Mouse (Mus musculus): ENCODE measurements at regions not wholly inside any gene's neighbourhood (a gene's known extent, or its start where the extent isn't known, plus 50 kb on each side); places are given as distances from the start of the nearest gene placed in this dataset.

DNA sequence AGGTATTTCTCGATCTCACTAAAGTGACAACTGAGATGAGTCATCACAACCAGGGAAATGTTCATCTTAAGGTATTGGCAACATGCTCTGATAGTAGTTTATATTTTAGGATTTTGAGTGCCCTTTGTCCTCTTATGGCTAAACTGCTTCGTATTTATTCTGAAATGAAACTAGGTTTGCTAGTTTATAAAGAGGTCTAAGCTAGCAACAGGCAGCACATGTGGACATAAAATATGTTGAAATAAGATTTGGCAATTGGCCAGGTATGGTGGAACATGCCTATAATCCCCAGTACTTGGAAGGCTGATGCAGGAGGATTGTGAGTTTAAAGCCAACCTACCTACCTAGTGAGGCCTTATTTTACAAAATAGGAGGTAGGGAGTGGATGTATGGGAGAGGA lies 263.8 kb upstream of the Id2 start:
- H3K4me2 ChIP-seq (ENCODE audit: low read depth, low read length, severe bottlenecking), result no peak overlapping the region
- 92% methylated on average over 2 of the region's 2 CpGs for WGBS
- no peaks in the 10 kb centered on the region for H3K36me3 ChIP-seq (ENCODE audit: control insufficient read depth, insufficient read depth, low read length)
- no peak overlapping the region for H3K9ac ChIP-seq (ENCODE audit: low read length)
- H3K4me3 ChIP-seq (ENCODE audit: low read depth, low read length), result no peak overlapping the region
- no peak for DNase-seq (ENCODE audit: low spot score)
- no peak for ATAC-seq (replicated peaks; ENCODE audit: low FRiP score)
- H3K27me3 ChIP-seq (ENCODE audit: control insufficient read depth, insufficient read depth, low read length), result no peaks in the 10 kb centered on the region
- no peak overlapping the region for H3K27ac ChIP-seq (ENCODE audit: low read depth, low read length)
- no peaks in the 10 kb centered on the region for H3K4me1 ChIP-seq (replicated peaks; ENCODE audit: control insufficient read depth, insufficient read depth, low read length)
- H3K9me3 ChIP-seq (ENCODE audit: control insufficient read depth, low read length), result no peaks in the 10 kb centered on the region

GRCm38 (mm10) chr12:25359931-25360330 lies 263.0 kb upstream of the Id2 start:
- no peaks in the 10 kb centered on the region for H3K9me3 ChIP-seq (ENCODE audit: control insufficient read depth, low read length)
- no peak for ATAC-seq (replicated peaks; ENCODE audit: low FRiP score)
- no peaks in the 10 kb centered on the region for H3K4me1 ChIP-seq (replicated peaks; ENCODE audit: control insufficient read depth, insufficient read depth, low read length)
- H3K9ac ChIP-seq (ENCODE audit: low read length), result no peak overlapping the region
- H3K27ac ChIP-seq (ENCODE audit: low read depth, low read length), result no peak overlapping the region
- H3K4me2 ChIP-seq (ENCODE audit: low read depth, low read length, severe bottlenecking), result no peak overlapping the region
- H3K4me3 ChIP-seq (ENCODE audit: low read depth, low read length), result no peak overlapping the region
- H3K27me3 ChIP-seq (ENCODE audit: control insufficient read depth, insufficient read depth, low read length), result no peaks in the 10 kb centered on the region
- no peaks in the 10 kb centered on the region for H3K36me3 ChIP-seq (ENCODE audit: control insufficient read depth, insufficient read depth, low read length)
- DNase-seq (ENCODE audit: low spot score), result no peak
- 98% methylated on average over 5 of the region's 5 CpGs for WGBS

DNA sequence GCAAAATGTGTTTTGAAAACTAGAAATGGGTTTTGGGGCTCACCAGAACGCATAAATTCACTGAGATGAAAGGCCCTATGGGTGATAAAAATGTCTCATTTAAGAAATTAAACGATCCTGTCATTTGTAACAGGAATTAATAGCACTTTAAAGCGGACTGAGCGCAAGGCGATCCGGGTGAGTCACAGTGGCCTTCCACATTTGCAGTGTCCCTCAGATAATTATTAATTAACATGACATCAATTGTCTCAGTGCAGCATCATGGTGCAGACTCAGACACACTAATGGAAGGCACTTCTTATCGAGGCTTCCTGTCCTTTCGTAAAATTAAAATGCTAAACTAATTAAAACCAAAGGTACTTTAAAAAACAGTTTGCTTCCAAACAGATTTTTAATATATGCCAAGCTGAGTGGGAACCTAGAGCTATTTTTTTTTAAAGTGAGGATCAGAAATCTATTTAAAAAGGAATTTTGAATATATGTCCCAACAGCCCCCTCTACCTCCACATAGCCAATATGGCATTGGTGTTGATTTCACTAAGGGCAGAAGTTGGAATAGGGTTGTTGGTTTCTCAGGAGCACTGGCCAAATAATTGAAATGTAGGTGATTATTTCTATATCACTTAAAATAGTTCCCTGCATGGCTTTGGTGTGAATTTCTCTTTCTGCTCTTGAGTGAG lies 262.0 kb upstream of the Id2 start:
- Histone ChIP-seq H3K27me3 (ENCODE audit: control insufficient read depth, insufficient read depth, low read length) (no peaks in the 10 kb centered on the region), H3K4me3 (ENCODE audit: low read depth, low read length) (no peak overlapping the region), H3K9me3 (ENCODE audit: control insufficient read depth, low read length) (no peaks in the 10 kb centered on the region), H3K36me3 (ENCODE audit: control insufficient read depth, insufficient read depth, low read length) (no peaks in the 10 kb centered on the region), H3K4me1 (replicated peaks; ENCODE audit: control insufficient read depth, insufficient read depth, low read length) (no peaks in the 10 kb centered on the region), H3K9ac (ENCODE audit: low read length) (no peak overlapping the region), H3K4me2 (ENCODE audit: low read depth, low read length, severe bottlenecking) (no peak overlapping the region), H3K27ac (ENCODE audit: low read depth, low read length) (no peak overlapping the region)
- DNase-seq (ENCODE audit: low spot score) (no peak), ATAC-seq (replicated peaks; ENCODE audit: low FRiP score) (no peak)
- 85% methylated on average over 8 of the region's 8 CpGs for WGBS

- Histone ChIP-seq H3K36me3 (ENCODE audit: control insufficient read depth, insufficient read depth, low read length) (no peaks in the 10 kb centered on the region), H3K9ac (ENCODE audit: low read length) (no peak overlapping the region), H3K4me2 (ENCODE audit: low read depth, low read length, severe bottlenecking) (no peak overlapping the region), H3K9me3 (ENCODE audit: control insufficient read depth, low read length) (no peaks in the 10 kb centered on the region), H3K4me1 (replicated peaks; ENCODE audit: control insufficient read depth, insufficient read depth, low read length) (no peaks in the 10 kb centered on the region), H3K4me3 (ENCODE audit: low read depth, low read length) (no peak overlapping the region), H3K27me3 (ENCODE audit: control insufficient read depth, insufficient read depth, low read length) (no peaks in the 10 kb centered on the region), H3K27ac (ENCODE audit: low read depth, low read length) (no peak overlapping the region)
- DNase-seq (ENCODE audit: low spot score) (no peak), ATAC-seq (replicated peaks; ENCODE audit: low FRiP score) (no peak)
- 89% methylated on average over 2 of the region's 2 CpGs for WGBS
Observed at GRCm38 (mm10) chr12:25356774-25357173, 259.8 kb upstream of the Id2 start.

DNA sequence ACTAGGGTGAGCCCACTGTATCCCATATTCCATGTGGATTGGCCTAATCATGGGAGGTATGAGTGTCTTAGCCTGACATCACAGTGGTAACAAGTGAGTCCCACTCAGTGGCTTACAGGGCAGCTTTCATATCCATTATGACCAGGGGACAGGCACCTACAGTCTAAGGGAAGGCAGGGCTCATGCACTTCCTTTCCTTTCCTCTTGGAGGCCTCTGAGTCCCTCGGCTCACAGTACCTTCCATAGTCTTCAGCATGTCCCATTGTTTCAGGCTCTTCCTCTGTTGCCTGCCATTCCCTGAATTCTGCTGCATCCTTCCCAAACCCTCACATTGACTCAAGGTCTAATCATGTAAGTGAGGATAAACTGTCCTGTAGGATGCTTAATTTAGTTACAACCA lies 258.3 kb upstream of the Id2 start:
- Histone ChIP-seq H3K27me3 (ENCODE audit: control insufficient read depth, insufficient read depth, low read length) (no peaks in the 10 kb centered on the region), H3K4me3 (ENCODE audit: low read depth, low read length) (no peak overlapping the region), H3K27ac (ENCODE audit: low read depth, low read length) (no peak overlapping the region), H3K4me2 (ENCODE audit: low read depth, low read length, severe bottlenecking) (no peak overlapping the region), H3K9me3 (ENCODE audit: control insufficient read depth, low read length) (no peaks in the 10 kb centered on the region), H3K4me1 (replicated peaks; ENCODE audit: control insufficient read depth, insufficient read depth, low read length) (no peaks in the 10 kb centered on the region), H3K9ac (ENCODE audit: low read length) (no peak overlapping the region), H3K36me3 (ENCODE audit: control insufficient read depth, insufficient read depth, low read length) (no peaks in the 10 kb centered on the region)
- DNase-seq (ENCODE audit: low spot score) (no peak), ATAC-seq (replicated peaks; ENCODE audit: low FRiP score) (no peak)
- 68% methylated on average over 1 of the region's 1 CpGs for WGBS

GRCm38 (mm10) chr12:25353402-25353896 lies 256.5 kb upstream of the Id2 start:
- Histone ChIP-seq H3K4me3 (ENCODE audit: low read depth, low read length) (no peak overlapping the region), H3K4me1 (replicated peaks; ENCODE audit: control insufficient read depth, insufficient read depth, low read length) (no peaks in the 10 kb centered on the region), H3K9ac (ENCODE audit: low read length) (no peak overlapping the region), H3K27ac (ENCODE audit: low read depth, low read length) (no peak overlapping the region), H3K36me3 (ENCODE audit: control insufficient read depth, insufficient read depth, low read length) (no peaks in the 10 kb centered on the region), H3K9me3 (ENCODE audit: control insufficient read depth, low read length) (no peaks in the 10 kb centered on the region), H3K27me3 (ENCODE audit: control insufficient read depth, insufficient read depth, low read length) (no peaks in the 10 kb centered on the region), H3K4me2 (ENCODE audit: low read depth, low read length, severe bottlenecking) (no peak overlapping the region)
- ATAC-seq (replicated peaks; ENCODE audit: low FRiP score) (no peak), DNase-seq (ENCODE audit: low spot score) (no peak)
- 88% methylated on average over 10 of the region's 10 CpGs for WGBS

GRCm38 (mm10) chr12:25352160-25352559 lies 255.2 kb upstream of the Id2 start:
- Histone ChIP-seq H3K9ac (ENCODE audit: low read length) (no peak overlapping the region), H3K9me3 (ENCODE audit: control insufficient read depth, low read length) (no peaks in the 10 kb centered on the region), H3K27ac (ENCODE audit: low read depth, low read length) (no peak overlapping the region), H3K27me3 (ENCODE audit: control insufficient read depth, insufficient read depth, low read length) (no peaks in the 10 kb centered on the region), H3K4me3 (ENCODE audit: low read depth, low read length) (no peak overlapping the region), H3K4me2 (ENCODE audit: low read depth, low read length, severe bottlenecking) (no peak overlapping the region), H3K4me1 (replicated peaks; ENCODE audit: control insufficient read depth, insufficient read depth, low read length) (no peaks in the 10 kb centered on the region), H3K36me3 (ENCODE audit: control insufficient read depth, insufficient read depth, low read length) (no peaks in the 10 kb centered on the region)
- DNase-seq (ENCODE audit: low spot score) (no peak), ATAC-seq (replicated peaks; ENCODE audit: low FRiP score) (no peak)

DNA sequence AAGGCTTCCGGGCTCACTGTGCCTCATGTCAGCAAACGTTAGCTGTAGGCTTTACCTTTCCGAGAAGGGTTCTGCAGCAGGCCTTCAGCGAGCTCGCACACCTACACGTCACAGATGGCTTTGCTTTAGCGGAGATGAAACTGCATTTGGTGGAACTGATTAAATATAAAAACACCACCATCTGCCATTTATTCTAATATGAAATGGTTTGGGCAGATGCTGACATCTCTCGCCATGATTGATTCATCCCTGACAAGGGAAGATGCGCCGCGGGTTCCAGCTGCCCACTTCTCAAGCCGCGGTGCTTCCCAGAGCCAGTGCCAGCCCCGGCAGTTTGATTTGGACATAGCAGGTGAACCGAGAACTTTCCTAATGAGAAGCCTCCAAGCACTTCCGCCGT lies 247.4 kb upstream of the Id2 start:
- no peaks in the 10 kb centered on the region for H3K4me1 ChIP-seq (replicated peaks; ENCODE audit: control insufficient read depth, insufficient read depth, low read length)
- H3K4me2 ChIP-seq (ENCODE audit: low read depth, low read length, severe bottlenecking), result no peak overlapping the region
- WGBS, result 88% methylated on average over 17 of the region's 17 CpGs
- H3K36me3 ChIP-seq (ENCODE audit: control insufficient read depth, insufficient read depth, low read length), result no peaks in the 10 kb centered on the region
- H3K9me3 ChIP-seq (ENCODE audit: control insufficient read depth, low read length), result no peaks in the 10 kb centered on the region
- no peak overlapping the region for H3K9ac ChIP-seq (ENCODE audit: low read length)
- no peak overlapping the region for H3K27ac ChIP-seq (ENCODE audit: low read depth, low read length)
- no peaks in the 10 kb centered on the region for H3K27me3 ChIP-seq (ENCODE audit: control insufficient read depth, insufficient read depth, low read length)
- H3K4me3 ChIP-seq (ENCODE audit: low read depth, low read length), result no peak overlapping the region
- ATAC-seq (replicated peaks; ENCODE audit: low FRiP score) (no peak), DNase-seq (ENCODE audit: low spot score) (no peak)

GRCm38 (mm10) chr12:25338771-25339170 lies 241.8 kb upstream of the Id2 start:
- WGBS, result 91% methylated on average over 1 of the region's 1 CpGs
- Histone ChIP-seq H3K36me3 (ENCODE audit: control insufficient read depth, insufficient read depth, low read length) (no peaks in the 10 kb centered on the region), H3K27ac (ENCODE audit: low read depth, low read length) (no peak overlapping the region), H3K4me3 (ENCODE audit: low read depth, low read length) (no peak overlapping the region), H3K9me3 (ENCODE audit: control insufficient read depth, low read length) (no peaks in the 10 kb centered on the region), H3K27me3 (ENCODE audit: control insufficient read depth, insufficient read depth, low read length) (no peaks in the 10 kb centered on the region), H3K9ac (ENCODE audit: low read length) (no peak overlapping the region), H3K4me1 (replicated peaks; ENCODE audit: control insufficient read depth, insufficient read depth, low read length) (no peaks in the 10 kb centered on the region), H3K4me2 (ENCODE audit: low read depth, low read length, severe bottlenecking) (no peak overlapping the region)
- DNase-seq (ENCODE audit: low spot score) (no peak), ATAC-seq (replicated peaks; ENCODE audit: low FRiP score) (no peak)
